Mouse (Mus musculus) kidney, embryonic 15.5 days (tissue): ENCODE measurements around the gene 2310022A10Rik. TPM values are rescaled to one million over a fixed set of nuclear protein-coding genes. Genes with fewer than 3 reads are reported as not detected.

Source experiments
- ATAC-seq: fragments of 200-750 bp; cut with Nextera tagmentation; replicated peaks from 2 replicates; pipeline ENCODE4 v1.8.0; 2017; ENCODE audit warnings: moderate TSS enrichment; ENCODE audit not compliant: low FRiP score
- H3K27ac ChIP-seq: fragments of 300-500 bp; sonication (generic); 2 replicates; pipeline ENCODE4 v1.5.1; 2015; ENCODE audit warnings: mild to moderate bottlenecking, inconsistent platforms
- H3K27me3 ChIP-seq: fragments of 300-500 bp; sonication (generic); 2 replicates; pipeline ENCODE4 v1.6.1; 2015; ENCODE audit warnings: inconsistent platforms
- H3K36me3 ChIP-seq: fragments of 300-500 bp; sonication (generic); 2 replicates; pipeline ENCODE4 v1.6.1; 2015; ENCODE audit warnings: inconsistent platforms
- H3K4me1 ChIP-seq: fragments of 300-500 bp; sonication (generic); 2 replicates; pipeline ENCODE4 v1.6.1; 2015; ENCODE audit warnings: inconsistent platforms
- H3K4me2 ChIP-seq: fragments of 300-500 bp; sonication (generic); 2 replicates; pipeline ENCODE4 v1.6.1; 2015; ENCODE audit warnings: moderate library complexity, mild to moderate bottlenecking, inconsistent platforms
- H3K4me3 ChIP-seq: fragments of 300-500 bp; sonication (generic); replicated peaks from 2 replicates; pipeline ENCODE4 v1.5.1; 2015; ENCODE audit warnings: mild to moderate bottlenecking, inconsistent platforms
- H3K9ac ChIP-seq: fragments of 300-500 bp; sonication (generic); 2 replicates; pipeline ENCODE4 v1.6.1; 2015; ENCODE audit warnings: mild to moderate bottlenecking, inconsistent platforms
- H3K9me3 ChIP-seq: fragments of 300-500 bp; sonication (generic); replicated peaks from 2 replicates; pipeline ENCODE4 v1.6.1; 2016; ENCODE audit warnings: inconsistent platforms
- WGBS: fragments of 180-500 bp; shearing (Covaris S2); methylation state at CpG from one replicate; pipeline ENCODE4 v1.1.7; 2015; ENCODE audit warnings: mixed read lengths; 5-methylcytosine and 5-hydroxymethylcytosine counted together
- polyA plus RNA-seq: library from polyadenylated mRNA; unstranded; fragments of >200 nt; fragmentation: Nextera tagmentation; extraction: Ambion mirVana; gene quantifications from 2 replicates; pipeline ENCODE4 v1.2.1, GENCODE M21; 2015

The 2310022A10Rik gene
- polyA plus RNA-seq, 1 experiment from 2014 or later: 29.4 TPM

DNA sequence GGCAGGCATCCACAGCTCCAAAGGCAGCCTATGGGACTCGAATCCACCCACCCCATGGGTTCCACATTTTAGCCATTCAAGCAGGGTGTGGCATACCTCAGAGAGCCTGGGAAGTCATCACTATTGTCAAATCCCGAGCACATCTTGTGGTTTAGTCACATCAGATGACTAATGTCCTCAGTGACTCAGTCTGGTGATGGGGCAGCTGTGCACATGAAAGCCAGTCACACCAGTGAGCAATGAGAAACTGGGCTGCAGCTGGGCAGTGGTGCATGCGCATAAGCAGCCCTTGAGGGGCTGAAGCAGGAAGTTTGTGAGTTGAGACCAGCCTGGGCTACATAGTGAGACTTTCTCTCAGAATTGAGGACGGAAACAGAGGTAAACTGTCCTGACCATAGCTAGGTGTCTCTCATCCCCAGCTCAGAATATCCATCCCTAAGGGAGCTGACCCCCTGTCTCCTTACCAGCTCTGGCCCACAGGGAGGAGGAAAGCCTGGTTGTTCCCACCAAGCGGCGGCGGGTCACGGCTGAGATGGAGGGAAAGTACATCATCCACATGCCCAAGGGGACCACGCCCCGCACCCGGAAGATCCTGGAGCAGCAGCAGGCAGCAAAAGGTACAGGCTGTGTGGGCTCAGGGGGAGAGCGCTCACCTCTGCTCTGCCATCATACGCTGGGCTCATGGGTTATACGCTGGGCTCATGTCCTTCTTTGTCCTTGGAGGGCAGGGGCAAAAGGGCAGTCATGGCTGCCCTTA lies 21.3 kb downstream of the 2310022A10Rik start:
- H3K36me3 ChIP-seq: peaks cover 89% of the 10 kb centered on the region
- H3K4me3 ChIP-seq: no peak overlapping the region
- no peak overlapping the region for H3K4me2 ChIP-seq
- H3K4me1 ChIP-seq: no peaks in the 10 kb centered on the region
- no peak for ATAC-seq
- no peaks in the 10 kb centered on the region for H3K27me3 ChIP-seq
- WGBS: 94% methylated on average over 14 of the region's 14 CpGs
- H3K9me3 ChIP-seq: no peaks in the 10 kb centered on the region
- no peak overlapping the region for H3K9ac ChIP-seq
- no peak overlapping the region for H3K27ac ChIP-seq

GRCm38 (mm10) chr7:27576914-27577313 lies 23.9 kb downstream of the 2310022A10Rik start:
- no peak for ATAC-seq
- no peaks in the 10 kb centered on the region for H3K4me1 ChIP-seq
- no peak overlapping the region for H3K4me3 ChIP-seq
- H3K9me3 ChIP-seq: no peaks in the 10 kb centered on the region
- no peak overlapping the region for H3K27ac ChIP-seq
- no peak overlapping the region for H3K4me2 ChIP-seq
- 67% methylated on average over 6 of the region's 6 CpGs for WGBS
- no peak overlapping the region for H3K9ac ChIP-seq
- no peaks in the 10 kb centered on the region for H3K27me3 ChIP-seq
- peaks cover 93% of the 10 kb centered on the region for H3K36me3 ChIP-seq

GRCm38 (mm10) chr7:27577589-27577988 lies 24.6 kb downstream of the 2310022A10Rik start:
- no peaks in the 10 kb centered on the region for H3K9me3 ChIP-seq
- H3K4me2 ChIP-seq: no peak overlapping the region
- peaks cover 92% of the 10 kb centered on the region for H3K36me3 ChIP-seq
- no peak for ATAC-seq
- no peaks in the 10 kb centered on the region for H3K27me3 ChIP-seq
- no peaks in the 10 kb centered on the region for H3K4me1 ChIP-seq
- H3K4me3 ChIP-seq: no peak overlapping the region
- 91% methylated on average over 6 of the region's 6 CpGs for WGBS
- H3K27ac ChIP-seq: no peak overlapping the region
- no peak overlapping the region for H3K9ac ChIP-seq

DNA sequence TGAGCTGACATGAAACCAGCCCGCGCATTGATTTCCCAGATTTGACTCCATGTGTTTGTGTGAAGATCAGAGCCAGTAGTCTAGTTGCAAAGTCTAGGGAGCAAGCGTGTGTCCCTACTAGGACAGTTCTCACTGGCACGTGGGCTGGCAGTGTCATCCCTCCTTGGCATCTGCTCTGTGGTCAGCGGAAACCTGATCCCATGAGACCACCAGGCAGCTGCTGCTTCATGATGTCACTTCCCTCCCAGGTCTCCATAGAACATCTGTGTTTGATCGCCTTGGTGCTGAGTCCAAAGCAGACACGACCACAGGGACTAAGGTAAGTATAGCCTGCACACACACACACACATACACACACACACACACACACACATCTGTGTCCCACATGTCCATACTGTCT lies 25.4 kb downstream of the 2310022A10Rik start:
- H3K9ac ChIP-seq: no peak overlapping the region
- no peak for ATAC-seq
- H3K4me2 ChIP-seq: no peak overlapping the region
- no peak overlapping the region for H3K27ac ChIP-seq
- H3K27me3 ChIP-seq: no peaks in the 10 kb centered on the region
- WGBS: 81% methylated on average over 7 of the region's 7 CpGs
- no peaks in the 10 kb centered on the region for H3K4me1 ChIP-seq
- H3K4me3 ChIP-seq: no peak overlapping the region
- H3K9me3 ChIP-seq: no peaks in the 10 kb centered on the region
- H3K36me3 ChIP-seq: peaks cover 94% of the 10 kb centered on the region

DNA sequence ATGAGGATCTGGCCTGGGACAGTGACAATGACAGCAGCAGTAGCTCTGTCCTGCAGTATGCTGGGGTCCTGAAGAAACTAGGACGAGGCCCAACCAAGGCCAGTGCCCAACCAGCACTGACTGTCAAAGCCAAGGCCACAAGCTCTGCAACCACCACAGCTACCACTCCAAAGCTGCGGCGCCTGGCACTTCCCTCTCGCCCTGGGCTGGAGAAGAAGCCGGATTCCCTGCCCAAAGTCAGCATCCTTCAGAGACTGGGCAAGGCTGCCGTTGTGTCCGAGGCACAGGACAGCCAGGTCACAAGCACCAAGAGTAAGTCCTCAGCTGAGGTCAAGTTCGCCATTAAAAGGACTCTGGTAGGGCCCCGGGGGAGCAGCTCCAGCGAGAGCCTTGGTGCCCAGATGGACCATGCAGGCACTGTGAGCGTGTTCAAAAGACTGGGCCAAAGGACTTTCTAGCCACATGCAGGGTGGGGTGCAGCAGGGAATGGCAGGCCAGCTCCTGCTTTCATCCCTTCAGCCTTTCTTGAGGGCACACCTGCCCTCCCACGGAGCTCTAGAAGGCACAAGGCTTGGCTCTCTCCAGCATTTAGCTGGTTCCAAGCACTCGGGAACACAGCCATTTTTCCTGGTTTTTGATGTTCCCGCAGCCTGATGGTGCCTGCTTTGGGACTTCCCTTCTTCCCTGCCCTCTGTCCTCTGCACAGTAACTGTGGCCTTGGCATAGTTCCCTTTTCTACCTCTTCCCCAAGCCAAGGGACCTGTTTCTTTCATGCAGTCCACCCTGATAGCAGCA lies 27.5 kb downstream of the 2310022A10Rik start:
- Histone ChIP-seq H3K9me3 (no peaks in the 10 kb centered on the region), H3K27ac (no peak overlapping the region), H3K4me3 (no peak overlapping the region), H3K4me1 (no peaks in the 10 kb centered on the region), H3K4me2 (no peak overlapping the region), H3K36me3 (peaks cover 87% of the 10 kb centered on the region), H3K9ac (no peak overlapping the region), H3K27me3 (no peaks in the 10 kb centered on the region)
- ATAC-seq: no peak
- WGBS: 89% methylated on average over 14 of the region's 14 CpGs

DNA sequence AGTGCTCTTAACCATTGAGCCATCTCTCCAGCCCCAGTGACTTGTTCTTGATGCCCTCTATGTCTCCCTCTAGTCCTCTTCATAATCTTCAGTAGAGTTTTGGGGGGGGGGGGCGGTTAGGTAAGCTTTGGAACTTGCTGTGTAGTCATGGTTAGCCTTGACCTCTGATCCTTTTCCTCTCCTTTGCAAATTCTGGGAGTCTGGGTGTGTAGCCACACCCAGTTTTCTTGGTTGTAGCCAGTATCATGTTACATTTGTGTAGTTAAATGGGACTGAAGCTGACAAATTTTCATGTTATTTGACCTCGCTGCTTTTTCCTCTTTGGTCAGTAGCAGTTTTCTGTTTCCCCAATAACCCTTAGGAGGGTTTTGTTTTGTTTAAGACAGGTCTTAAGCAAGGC lies 33.8 kb downstream of the 2310022A10Rik start:
- no peak overlapping the region for H3K27ac ChIP-seq
- no peak for ATAC-seq
- no peaks in the 10 kb centered on the region for H3K27me3 ChIP-seq
- H3K4me3 ChIP-seq: no peak overlapping the region
- no peaks in the 10 kb centered on the region for H3K4me1 ChIP-seq
- no peak overlapping the region for H3K9ac ChIP-seq
- H3K36me3 ChIP-seq: peaks cover 31% of the 10 kb centered on the region
- 55% methylated on average over 2 of the region's 2 CpGs for WGBS
- no peak overlapping the region for H3K4me2 ChIP-seq
- no peaks in the 10 kb centered on the region for H3K9me3 ChIP-seq

- WGBS: 90% methylated on average over 2 of the region's 2 CpGs
- Histone ChIP-seq H3K9me3 (no peaks in the 10 kb centered on the region), H3K27ac (no peak overlapping the region), H3K4me1 (peaks cover 3% of the 10 kb centered on the region), H3K36me3 (peaks cover 24% of the 10 kb centered on the region; the same call in 1 of the 2 replicates), H3K27me3 (no peaks in the 10 kb centered on the region), H3K4me3 (no peak overlapping the region), H3K9ac (no peak overlapping the region), H3K4me2 (no peak overlapping the region)
- ATAC-seq: no peak
Observed at GRCm38 (mm10) chr7:27587741-27588140, 34.7 kb downstream of the 2310022A10Rik start.

DNA sequence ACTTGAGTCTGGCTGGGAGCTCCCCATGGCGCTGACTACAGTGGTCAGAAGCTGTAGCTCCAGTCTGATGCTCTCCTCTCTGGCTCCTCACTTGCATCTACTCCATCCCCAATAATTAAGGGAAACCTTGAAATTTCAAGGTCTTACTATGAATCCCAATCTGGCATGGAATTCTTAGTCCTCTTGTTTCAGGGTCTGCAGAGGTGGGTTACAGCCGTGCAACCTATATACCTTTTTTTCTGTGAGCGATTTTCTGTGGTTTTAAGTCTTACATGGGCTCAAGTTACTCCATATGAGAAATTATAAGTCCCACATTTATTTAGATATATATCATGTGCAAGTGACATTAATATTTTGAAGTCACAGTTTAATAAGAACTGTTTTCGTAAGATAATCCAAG lies 37.1 kb downstream of the 2310022A10Rik start:
- H3K4me2 ChIP-seq: no peak overlapping the region
- ATAC-seq: no peak
- 88% methylated on average over 4 of the region's 4 CpGs for WGBS

DNA sequence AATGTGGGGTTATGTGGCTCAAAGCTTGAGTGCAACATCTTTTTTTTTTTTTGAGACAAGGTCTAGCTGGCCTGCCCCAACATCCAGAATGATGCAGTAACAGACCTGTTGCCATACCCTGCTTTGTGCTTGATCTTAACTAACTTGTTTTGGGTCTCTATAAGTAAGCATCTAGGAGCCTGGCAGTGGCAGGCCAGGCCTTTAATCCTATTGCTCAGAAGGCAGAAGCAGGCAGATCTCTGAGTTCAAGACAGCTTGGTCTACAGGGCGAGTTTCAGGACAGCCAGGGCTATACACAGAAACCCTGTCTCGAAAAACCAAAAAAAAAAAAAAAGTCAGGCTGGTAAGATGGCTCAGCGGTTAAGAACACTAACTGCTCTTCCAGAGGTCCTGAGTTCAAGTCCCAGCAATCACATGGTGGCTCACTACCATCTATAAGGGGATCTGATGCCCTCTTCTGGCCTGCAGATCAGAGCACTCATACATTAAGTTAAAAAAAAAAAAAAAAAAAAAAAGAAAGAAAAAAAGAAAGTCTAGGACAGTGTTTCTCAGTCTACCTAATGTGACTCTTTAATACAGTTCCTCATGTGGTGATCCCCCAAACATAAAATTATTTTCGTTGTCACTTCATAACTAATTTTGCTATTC lies 37.7 kb downstream of the 2310022A10Rik start:
- Histone ChIP-seq H3K27ac (peak overlapping the region; percentile 98), H3K9ac (peak overlapping the region; percentile 50), H3K4me2 (peak overlapping the region; percentile 74), H3K4me3 (peak overlapping the region; percentile 65), H3K36me3 (peaks cover 12% of the 10 kb centered on the region; the same call in 1 of the 2 replicates), H3K4me1 (peaks cover 23% of the 10 kb centered on the region), H3K27me3 (no peaks in the 10 kb centered on the region), H3K9me3 (no peaks in the 10 kb centered on the region)
- WGBS: 63% methylated on average over 4 of the region's 4 CpGs
- no peak for ATAC-seq

More for the DNA sequence above, 37.1 kb downstream of the 2310022A10Rik start:
- H3K4me1 ChIP-seq: peaks cover 20% of the 10 kb centered on the region
- H3K4me3 ChIP-seq: no peak overlapping the region
- H3K36me3 ChIP-seq: peaks cover 12% of the 10 kb centered on the region; the same call in 1 of the 2 replicates
- H3K9ac ChIP-seq: no peak overlapping the region
- H3K9me3 ChIP-seq: no peaks in the 10 kb centered on the region
- H3K27ac ChIP-seq: no peak overlapping the region
- H3K27me3 ChIP-seq: no peaks in the 10 kb centered on the region

- peak; percentile 94 for ATAC-seq
- Histone ChIP-seq H3K27me3 (no peaks in the 10 kb centered on the region), H3K27ac (peak within 1 kb of the TSS; percentile 98), H3K4me3 (peak within 1 kb of the TSS; percentile 65), H3K36me3 (peaks cover 8% of the 10 kb centered on the region; the same call in 1 of the 2 replicates), H3K4me1 (peaks cover 31% of the 10 kb centered on the region), H3K9ac (peak within 1 kb of the TSS; percentile 86), H3K9me3 (no peaks in the 10 kb centered on the region), H3K4me2 (peak within 1 kb of the TSS; percentile 74)
- WGBS: under 1% methylated on average over 64 of the region's 71 CpGs
Observed at GRCm38 (mm10) chr7:27591266-27592216, 38.5 kb downstream of the 2310022A10Rik start, which contains the start of gene Akt2. TSS of gene Akt2 (plus strand) at chr7:27591552.
